Mouse (Mus musculus): ENCODE measurements around the gene Atxn7l2.

DNA sequence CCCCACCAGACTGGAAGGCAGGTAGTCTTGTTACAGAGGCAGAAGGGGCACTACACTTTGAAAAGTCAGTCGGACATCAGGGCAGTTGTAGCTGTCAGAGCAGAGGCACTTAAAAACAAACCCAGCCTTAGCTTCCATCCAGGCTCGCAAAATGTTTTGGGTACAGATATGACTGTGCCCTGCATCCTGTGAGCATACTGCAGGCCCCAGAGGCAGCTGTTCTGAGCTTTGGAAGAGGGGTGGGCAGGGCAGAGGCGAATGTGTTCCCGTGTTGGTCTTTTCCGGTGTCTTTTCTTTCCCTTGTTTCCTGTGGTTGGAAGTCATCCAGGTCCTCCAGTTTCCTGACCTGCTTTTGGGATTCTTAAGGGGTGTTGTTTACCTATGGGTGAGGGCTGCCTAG lies 20.8 kb downstream of the Atxn7l2 start:
- TF ChIP-seq CTCF (IDR thresholded peaks at IDR 0.05; ENCODE audit: low read depth) (no peak), EP300 (IDR thresholded peaks at IDR 0.05; ENCODE audit: low read depth) (no peak)

Measured in liver, embryonic 14.5 days (tissue).